Mouse (Mus musculus): ENCODE results near the gene Gm14569. TPM values are rescaled to one million over a fixed set of nuclear protein-coding genes. Genes with fewer than 3 reads are reported as not detected.

Gene Gm14569
- polyA plus RNA-seq, 1 experiment from 2014 or later = not detected

- in situ Hi-C loops (cut with MboI; ENCODE audit: low pct_unique_long_range_greater_than_20kb) = no loop called here
- TF ChIP-seq CTCF (IDR thresholded peaks at IDR 0.05) = peak; percentile 32
- CTCF ChIA-PET = no interaction called here
- H3K27me3 ChIP-seq = peaks cover 21% of the 10 kb centered on the region
- POLR2A ChIA-PET = no interaction called here
- DNase-seq (ENCODE audit: low read depth, low spot score) (no peak), ATAC-seq (no peak)
These were observed 17.4 kb downstream of the Gm14569 start for GRCm38 (mm10) chrX:36474103-36474751.

DNA sequence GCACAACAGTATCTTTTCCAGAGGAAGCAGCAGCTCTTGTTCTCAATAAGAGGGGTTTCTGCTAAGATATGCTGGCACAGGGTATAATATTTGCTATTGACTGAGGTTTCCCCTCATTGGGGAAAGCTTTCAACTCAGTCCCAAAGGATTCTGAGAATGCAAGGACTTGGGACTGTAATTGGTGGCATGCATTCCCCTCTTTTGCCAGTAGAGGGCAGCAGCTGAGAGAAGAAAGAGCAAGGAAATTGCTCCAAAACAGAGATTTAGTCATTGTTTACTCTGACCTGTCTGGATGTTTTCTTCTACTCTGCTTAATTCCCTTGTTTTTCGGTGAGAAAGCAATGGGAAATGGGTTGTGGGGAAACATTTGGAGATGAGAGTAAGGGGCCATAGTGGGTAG is 35.6 kb downstream of the Gm14569 start:
- ATAC-seq = no peak
- CTCF ChIA-PET = interaction anchor here (1.1 kb wide), 1 partner anchor 14 kb away, joined by 3 read pairs; no protein-coding TSS in a partner anchor
- in situ Hi-C loops (cut with MboI; ENCODE audit: low pct_unique_long_range_greater_than_20kb) = no loop called here
- peak; percentile 73 for TF ChIP-seq CTCF (IDR thresholded peaks at IDR 0.05)
- no peak for DNase-seq (ENCODE audit: low read depth, low spot score)
- peaks cover 4% of the 10 kb centered on the region for H3K27me3 ChIP-seq
- POLR2A ChIA-PET = no interaction called here

GRCm38 (mm10) chrX:36437932-36438331 is 53.7 kb downstream of the Gm14569 start:
- ChIA-PET CTCF (no interaction called here), POLR2A (no interaction called here)
- ATAC-seq (no peak), DNase-seq (ENCODE audit: low read depth, low spot score) (no peak)
- peaks cover 21% of the 10 kb centered on the region for H3K27me3 ChIP-seq
- no peak for TF ChIP-seq CTCF (IDR thresholded peaks at IDR 0.05)
- in situ Hi-C loops (cut with MboI; ENCODE audit: low pct_unique_long_range_greater_than_20kb) = no loop called here

- POLR2A ChIA-PET = no interaction called here
- no peak for DNase-seq (ENCODE audit: low read depth, low spot score)
These were observed 56.6 kb downstream of the Gm14569 start for GRCm38 (mm10) chrX:36434993-36435392.

GRCm38 (mm10) chrX:36419153-36419552 is 72.5 kb downstream of the Gm14569 start:
- CTCF ChIA-PET = no interaction called here

More at GRCm38 (mm10) chrX:36434993-36435392, 56.6 kb downstream of the Gm14569 start:
- ATAC-seq = no peak
- TF ChIP-seq CTCF (IDR thresholded peaks at IDR 0.05) = peak; percentile 24
- peaks cover 42% of the 10 kb centered on the region for H3K27me3 ChIP-seq
- in situ Hi-C loops (cut with MboI; ENCODE audit: low pct_unique_long_range_greater_than_20kb) = no loop called here
- CTCF ChIA-PET = no interaction called here

GRCm38 (mm10) chrX:36402316-36402715 is 89.3 kb downstream of the Gm14569 start:
- DNase-seq (ENCODE audit: low read depth, low spot score) (no peak), ATAC-seq (no peak)
- H3K27me3 ChIP-seq = peaks cover 28% of the 10 kb centered on the region
- in situ Hi-C loops (cut with MboI; ENCODE audit: low pct_unique_long_range_greater_than_20kb) = no loop called here
- ChIA-PET CTCF (no interaction called here), POLR2A (no interaction called here)
- peak; percentile 33 for TF ChIP-seq CTCF (IDR thresholded peaks at IDR 0.05)

More at GRCm38 (mm10) chrX:36419153-36419552, 72.5 kb downstream of the Gm14569 start:
- POLR2A ChIA-PET = no interaction called here
- TF ChIP-seq CTCF (IDR thresholded peaks at IDR 0.05) = no peak
- no peak for ATAC-seq
- H3K27me3 ChIP-seq = peaks cover 27% of the 10 kb centered on the region
- no peak for DNase-seq (ENCODE audit: low read depth, low spot score)
- in situ Hi-C loops (cut with MboI; ENCODE audit: low pct_unique_long_range_greater_than_20kb) = no loop called here

- in situ Hi-C loops (cut with MboI; ENCODE audit: low pct_unique_long_range_greater_than_20kb) = no loop called here
- ChIA-PET CTCF (no interaction called here), POLR2A (no interaction called here)
- no peak for DNase-seq (ENCODE audit: low read depth, low spot score)
- H3K27me3 ChIP-seq = peaks cover 15% of the 10 kb centered on the region
- no peak for ATAC-seq
- no peak for TF ChIP-seq CTCF (IDR thresholded peaks at IDR 0.05)
These were observed 90.7 kb downstream of the Gm14569 start, which contains the start of gene Gm6268 for GRCm38 (mm10) chrX:36400980-36401379. Gene Gm6268 (plus strand): TSS chrX:36401280.

DNA sequence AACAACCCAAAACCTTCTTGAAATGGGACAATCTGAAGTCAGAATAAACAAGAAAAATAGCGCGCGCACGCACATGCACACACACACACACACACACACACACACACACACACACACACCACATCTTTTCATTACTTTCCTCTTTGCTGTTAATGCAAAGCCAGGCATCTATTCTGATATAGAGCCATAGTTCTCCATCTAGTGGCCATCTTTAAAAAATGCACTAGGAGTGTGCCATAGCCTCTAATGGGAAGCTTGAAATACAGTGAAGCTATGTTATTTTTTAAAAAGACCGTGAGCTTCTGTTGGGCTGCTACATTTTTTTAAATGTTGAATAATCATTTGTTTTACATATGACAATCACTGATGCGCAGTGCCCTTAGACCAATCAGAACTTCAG is 98.4 kb downstream of the Gm14569 start:
- TF ChIP-seq CTCF (IDR thresholded peaks at IDR 0.05) = peak; percentile 43
- in situ Hi-C loops (cut with MboI; ENCODE audit: low pct_unique_long_range_greater_than_20kb) = loop anchor here (5.0 to 25.0 kb wide), 2 partner anchors 166 to 381 kb away; no protein-coding TSS in a partner anchor
- ATAC-seq = peak; percentile 47
- H3K27me3 ChIP-seq = peaks cover 27% of the 10 kb centered on the region
- ChIA-PET CTCF (interaction anchor here (1.3 to 2.8 kb wide), 4 partner anchors 11 to 167 kb away, joined by 3 to 21 read pairs (median 4); no protein-coding TSS in a partner anchor), POLR2A (interaction anchor here (0.9 kb wide), 1 partner anchor 165 kb away, joined by 3 read pairs; no protein-coding TSS in a partner anchor)
- no peak for DNase-seq (ENCODE audit: low read depth, low spot score)

- in situ Hi-C loops (cut with MboI; ENCODE audit: low pct_unique_long_range_greater_than_20kb) = loop anchor here (5.0 to 25.0 kb wide), 2 partner anchors 165 to 380 kb away; no protein-coding TSS in a partner anchor
- ChIA-PET POLR2A (no interaction called here), CTCF (interaction anchor here (1.4 to 2.8 kb wide), 2 partner anchors 40 to 167 kb away, joined by 4 to 21 read pairs; no protein-coding TSS in a partner anchor)
- no peak for DNase-seq (ENCODE audit: low read depth, low spot score)
- ATAC-seq = no peak
- TF ChIP-seq CTCF (IDR thresholded peaks at IDR 0.05) = no peak
- peaks cover 33% of the 10 kb centered on the region for H3K27me3 ChIP-seq
These were observed 99.0 kb downstream of the Gm14569 start for GRCm38 (mm10) chrX:36392672-36393071.

- ChIA-PET POLR2A (no interaction called here), CTCF (interaction anchor here (0.9 to 1.4 kb wide), 2 partner anchors 164 to 207 kb away, joined by 3 to 4 read pairs; no protein-coding TSS in a partner anchor)
- no peak for TF ChIP-seq CTCF (IDR thresholded peaks at IDR 0.05)
These were observed 101.1 kb downstream of the Gm14569 start for GRCm38 (mm10) chrX:36390503-36390902.

DNA sequence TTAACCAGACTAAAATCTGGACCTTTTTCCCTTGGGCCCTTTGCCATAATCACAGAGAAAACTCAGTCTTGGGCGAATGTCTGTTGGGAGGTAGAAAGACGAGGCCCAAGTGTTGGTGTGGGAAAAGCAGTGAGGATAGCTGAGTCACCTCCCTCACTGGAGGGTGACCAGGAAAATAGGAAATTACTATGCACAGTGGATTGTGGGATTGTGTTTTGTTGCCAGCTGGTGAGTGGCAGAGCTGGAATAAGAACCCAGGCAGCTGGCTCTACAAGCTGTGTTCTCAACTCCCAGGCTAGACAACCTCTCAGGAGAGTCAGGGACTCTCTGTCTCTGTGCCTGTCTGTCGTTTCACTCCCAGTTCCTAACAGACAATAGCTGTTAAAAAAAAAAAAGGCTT is 101.7 kb downstream of the Gm14569 start:
- ChIA-PET POLR2A (interaction anchor here (0.6 kb wide), 1 partner anchor 8 kb away, joined by 3 read pairs; no protein-coding TSS in a partner anchor), CTCF (interaction anchor here (0.9 to 1.6 kb wide), 3 partner anchors 164 to 206 kb away, joined by 3 to 4 read pairs (median 4); no protein-coding TSS in a partner anchor)
- no peak for TF ChIP-seq CTCF (IDR thresholded peaks at IDR 0.05)
- in situ Hi-C loops (cut with MboI; ENCODE audit: low pct_unique_long_range_greater_than_20kb) = loop anchor here (5.0 to 25.0 kb wide), 2 partner anchors 163 to 378 kb away; no protein-coding TSS in a partner anchor
- DNase-seq (ENCODE audit: low read depth, low spot score) (no peak), ATAC-seq (no peak)
- H3K27me3 ChIP-seq = peaks cover 33% of the 10 kb centered on the region

More at GRCm38 (mm10) chrX:36390503-36390902, 101.1 kb downstream of the Gm14569 start:
- DNase-seq (ENCODE audit: low read depth, low spot score) = no peak
- in situ Hi-C loops (cut with MboI; ENCODE audit: low pct_unique_long_range_greater_than_20kb) = loop anchor here (5.0 to 25.0 kb wide), 2 partner anchors 163 to 378 kb away; no protein-coding TSS in a partner anchor
- no peak for ATAC-seq
- peaks cover 34% of the 10 kb centered on the region for H3K27me3 ChIP-seq
